19 mouse cellular contexts compared by ENCODE assay signal in genomic region chr11:34144421-34144820, GRCm38 (mm10). TPM values are rescaled to one million over a fixed set of nuclear protein-coding genes. Genes with fewer than 3 reads are reported as not detected.
DNase-seq lines count a peak whose midpoint lies in the region; ATAC-seq and TF ChIP-seq lines count a peak whose summit lies in the region.
"Had no signal": no experiment of that assay in that cellular context is flagged by ENCODE, and none has a peak within 500 bp of the region (broad histone marks: within the 10 kb centered on the region; RNA-seq: fewer than 3 reads in every experiment).

No protein-coding gene starts in this region.

- 81% methylated on average over 4 of the region's 4 CpGs for WGBS in midbrain, postnatal 0 days
- WGBS in midbrain, embryonic 16.5 days: 63% methylated on average over 4 of the region's 4 CpGs
- WGBS in thymus, adult 2 months: 62% methylated on average over 4 of the region's 4 CpGs

- no peaks in the 10 kb centered on the region for H3K9me3 ChIP-seq in midbrain, postnatal 0 days (ENCODE audit: low read length)
- H3K9me3 ChIP-seq in midbrain, embryonic 16.5 days (replicated peaks; ENCODE audit: control insufficient read depth, low read length, poor library complexity, severe bottlenecking): no peaks in the 10 kb centered on the region
- H3K9me3 ChIP-seq: hindbrain, embryonic 13.5 days; lung, embryonic 15.5 days had no signal

- no peak overlapping the region for H3K4me2 ChIP-seq in midbrain, postnatal 0 days (ENCODE audit: low read depth, low read length, poor library complexity, severe bottlenecking)
- H3K4me2 ChIP-seq in midbrain, embryonic 16.5 days (ENCODE audit: low read length): no peak overlapping the region
- H3K4me2 ChIP-seq: hindbrain, embryonic 13.5 days; liver, embryonic 11.5 days; lung, embryonic 15.5 days had no signal

- ATAC-seq in midbrain, postnatal 0 days (ENCODE audit: low FRiP score): no peak
- no peak for ATAC-seq in midbrain, embryonic 16.5 days
- ATAC-seq: CD4-positive, CD25-positive, alpha-beta regulatory T cell, adult 4 months had no signal

- no peak for TF ChIP-seq POLR2A in thymus, adult 2 months (IDR thresholded peaks at IDR 0.05; ENCODE audit: control insufficient read depth, extremely low read depth, insufficient read depth, low read length, poor library complexity)

- H3K9ac ChIP-seq in midbrain, postnatal 0 days (replicated peaks; ENCODE audit: low read length, poor library complexity, severe bottlenecking): no peak overlapping the region
- no peak overlapping the region for H3K9ac ChIP-seq in midbrain, embryonic 16.5 days (ENCODE audit: low read depth, low read length)
- H3K9ac ChIP-seq: hindbrain, embryonic 13.5 days; lung, embryonic 15.5 days had no signal

- TF ChIP-seq CTCF in midbrain, postnatal 0 days (IDR thresholded peaks at IDR 0.05): no peak
- no peak for TF ChIP-seq CTCF in layer of hippocampus, adult 2 months (conservative IDR thresholded peaks at IDR 0.05)
- TF ChIP-seq CTCF in thymus, adult 2 months (IDR thresholded peaks at IDR 0.05; ENCODE audit: borderline replicate concordance, control insufficient read depth, extremely low read depth, insufficient read depth, low read length, poor library complexity): no peak

- no peaks in the 10 kb centered on the region for H3K36me3 ChIP-seq in midbrain, postnatal 0 days (ENCODE audit: insufficient read depth, low read length)
- no peaks in the 10 kb centered on the region for H3K36me3 ChIP-seq in midbrain, embryonic 16.5 days (ENCODE audit: control insufficient read depth, insufficient read depth, low read length)
- no peaks in the 10 kb centered on the region for H3K36me3 ChIP-seq in thymus, adult 2 months (ENCODE audit: control insufficient read depth, insufficient read depth, low read length)
- H3K36me3 ChIP-seq: hindbrain, embryonic 13.5 days; lung, embryonic 15.5 days had no signal

- no peak overlapping the region for H3K4me3 ChIP-seq in midbrain, postnatal 0 days (ENCODE audit: low read depth, low read length)
- no peak overlapping the region for H3K4me3 ChIP-seq in midbrain, embryonic 16.5 days (ENCODE audit: low read depth, low read length)
- no peak overlapping the region for H3K4me3 ChIP-seq in layer of hippocampus, adult 2 months
- H3K4me3 ChIP-seq in thymus, adult 2 months (ENCODE audit: control insufficient read depth, insufficient read depth, low read length): no peak overlapping the region
- H3K4me3 ChIP-seq: hindbrain, embryonic 13.5 days; lung, embryonic 15.5 days had no signal

- peak; percentile 46 for DNase-seq in midbrain, postnatal 0 days (ENCODE audit: low spot score)
- peak; percentile 74 for DNase-seq in cerebellum, adult 9-10 months
- DNase-seq in layer of hippocampus, adult 2 months (ENCODE audit: low spot score in 2 of 2): peak; percentile 45 to 51
- no peak for DNase-seq in urinary bladder, adult 2 months (ENCODE audit: low spot score)
- no peak for DNase-seq in thymus, adult 2 months
- DNase-seq in kidney, postnatal 10 days: no peak
- DNase-seq: adrenal gland, postnatal 10 days; kidney, adult 18-20 months; midbrain, embryonic 14.5 days; right cerebral cortex, postnatal 25 days had no signal

- no peak overlapping the region for H3K27ac ChIP-seq in midbrain, postnatal 0 days (ENCODE audit: low read depth, low read length)
- no peak overlapping the region for H3K27ac ChIP-seq in midbrain, embryonic 16.5 days (ENCODE audit: low read length)
- no peak overlapping the region for H3K27ac ChIP-seq in layer of hippocampus, adult 2 months
- H3K27ac ChIP-seq in thymus, adult 2 months (ENCODE audit: control insufficient read depth, insufficient read depth, low read length): no peak overlapping the region
- H3K27ac ChIP-seq: hindbrain, embryonic 13.5 days; lung, embryonic 15.5 days had no signal

- H3K27me3 ChIP-seq in midbrain, postnatal 0 days (ENCODE audit: insufficient read depth, low read length): no peaks in the 10 kb centered on the region
- H3K27me3 ChIP-seq in midbrain, embryonic 16.5 days (ENCODE audit: control insufficient read depth, insufficient read depth, low read depth, low read length): no peaks in the 10 kb centered on the region
- no peaks in the 10 kb centered on the region for H3K27me3 ChIP-seq in thymus, adult 2 months (ENCODE audit: control insufficient read depth, insufficient read depth, low read length)
- H3K27me3 ChIP-seq: hindbrain, embryonic 13.5 days; lung, embryonic 15.5 days had no signal

- H3K4me1 ChIP-seq in midbrain, postnatal 0 days (ENCODE audit: insufficient read depth, low read length): no peaks in the 10 kb centered on the region
- H3K4me1 ChIP-seq in midbrain, embryonic 16.5 days (ENCODE audit: control insufficient read depth, insufficient read depth, low read length): no peaks in the 10 kb centered on the region
- H3K4me1 ChIP-seq in thymus, adult 2 months (replicated peaks; ENCODE audit: control insufficient read depth, insufficient read depth, low read length): no peaks in the 10 kb centered on the region
- H3K4me1 ChIP-seq: hindbrain, embryonic 13.5 days; lung, embryonic 15.5 days had no signal

RNA-seq across cellular contexts. Expression of gene 4930469K13Rik, which starts 46.1 kb away (rescaled TPM):
- 0.66 and 0.76 TPM in 2 replicates for total RNA-seq in midbrain, postnatal 0 days (2014; rRNA removed)
- not detected in 2 replicates for polyA plus RNA-seq in midbrain, postnatal 0 days (2015; fragmentation: Nextera tagmentation; extraction: Ambion mirVana)
- not detected in 2 replicates for polyA plus RNA-seq in midbrain, embryonic 16.5 days (2015; fragmentation: Nextera tagmentation; extraction: Ambion mirVana)
- total RNA-seq in layer of hippocampus, adult 2 months (2021): not detected
- polyA plus RNA-seq in urinary bladder, adult 2 months (2012; rRNA removed): not detected in 2 replicates
- 0.16 TPM in 1 of 2 replicates, not detected in the other for polyA plus RNA-seq in thymus, adult 2 months (2012; rRNA removed)
- total RNA-seq: adrenal gland, postnatal 10 days; granulocyte monocyte progenitor cell, adult 5-6 weeks; left cerebral cortex, postnatal 36 days had no signal
- polyA plus RNA-seq: heart, embryonic 16.5 days; large intestine, adult 2 months; liver, embryonic 11.5 days; midbrain, embryonic 14.5 days had no signal

Comparison
In these comparisons a context has a peak if more than half of its experiments do, and no peak if none do; other contexts are left out.
1. DNase-seq: peak in midbrain, postnatal 0 days (single experiment), cerebellum, adult 9-10 months (single experiment) and layer of hippocampus, adult 2 months (2 of 2); none in urinary bladder, adult 2 months (single experiment), thymus, adult 2 months (single experiment) and kidney, postnatal 10 days (single experiment).